Mouse (Mus musculus): Measurements from ENCODE around the gene Exoc8. TPM values are rescaled to one million over a fixed set of nuclear protein-coding genes. Genes with fewer than 3 reads are reported as not detected.

Exoc8 gene
- polyA plus RNA-seq, 2 experiments = 2.4 to 3.7 TPM

GRCm38 (mm10) chr8:124860188-124860587, 37.3 kb downstream of the Exoc8 start:
- Histone ChIP-seq H3K27ac (no peak overlapping the region), H3K9me3 (ENCODE audit: control insufficient read depth, low read length) (no peaks in the 10 kb centered on the region), H3K4me2 (ENCODE audit: low read depth) (no peak overlapping the region), H3K9ac (replicated peaks) (no peak overlapping the region), H3K4me1 (replicated peaks; ENCODE audit: control insufficient read depth in 2 of 2, insufficient read depth in 2 of 2, low read length in 1 of 2) (peaks cover 5 to 6% of the 10 kb centered on the region in 2 experiments; a peak in 3 of 4 replicates), H3K36me3 (replicated peaks; ENCODE audit: control insufficient read depth, insufficient read depth, low read depth) (peaks cover 21% of the 10 kb centered on the region), H3K4me3 (ENCODE audit: insufficient read depth in 1 of 2, low read depth in 2 of 2, low read length in 2 of 2) (no peak overlapping the region), H3K27me3 (ENCODE audit: control insufficient read depth, insufficient read depth, low read length) (no peaks in the 10 kb centered on the region)
- 70% methylated on average over 3 of the region's 3 CpGs for WGBS (ENCODE audit: insufficient replicate concordance)
- DNase-seq (ENCODE audit: low read depth in 3 of 3, low spot score in 3 of 3) = no peak
- TF ChIP-seq CTCF (IDR thresholded peaks at IDR 0.05; ENCODE audit: low read depth) (no peak), EP300 (IDR thresholded peaks at IDR 0.05; ENCODE audit: low read depth) (no peak)
- ATAC-seq (ENCODE audit: insufficient read depth) = no peak

DNA sequence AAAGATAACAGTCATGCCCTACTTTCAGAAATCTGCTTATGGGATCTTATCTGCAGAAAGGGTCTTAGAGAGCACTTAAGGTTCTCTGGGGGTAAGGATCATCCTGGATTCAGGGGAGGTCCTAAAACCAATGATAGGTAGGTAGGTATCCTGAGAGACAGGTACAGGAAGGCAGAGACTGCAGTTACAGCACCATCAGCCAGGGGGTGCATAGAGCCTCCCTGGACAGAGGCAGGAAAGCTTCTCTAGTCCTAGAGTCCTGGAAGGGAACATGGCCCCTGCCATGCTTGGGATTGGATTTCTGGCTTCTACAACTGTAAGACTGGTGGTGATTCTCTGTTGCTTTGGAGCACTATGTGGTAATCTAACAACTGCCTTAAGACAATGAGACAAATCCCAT, 38.0 kb downstream of the Exoc8 start:
- Histone ChIP-seq H3K4me1 (replicated peaks; ENCODE audit: control insufficient read depth in 2 of 2, insufficient read depth in 2 of 2, low read length in 1 of 2) (peaks cover 5 to 6% of the 10 kb centered on the region in 2 experiments; a peak in 3 of 4 replicates), H3K36me3 (replicated peaks; ENCODE audit: control insufficient read depth, insufficient read depth, low read depth) (peaks cover 26% of the 10 kb centered on the region), H3K27ac (no peak overlapping the region), H3K4me2 (ENCODE audit: low read depth) (no peak overlapping the region), H3K27me3 (ENCODE audit: control insufficient read depth, insufficient read depth, low read length) (no peaks in the 10 kb centered on the region), H3K9ac (replicated peaks) (no peak overlapping the region), H3K4me3 (ENCODE audit: insufficient read depth in 1 of 2, low read depth in 2 of 2, low read length in 2 of 2) (no peak overlapping the region), H3K9me3 (ENCODE audit: control insufficient read depth, low read length) (no peaks in the 10 kb centered on the region)
- TF ChIP-seq EP300 (IDR thresholded peaks at IDR 0.05; ENCODE audit: low read depth) = no peak
- peak; percentile 81 for TF ChIP-seq CTCF (IDR thresholded peaks at IDR 0.05; ENCODE audit: low read depth)
- DNase-seq (ENCODE audit: low read depth in 3 of 3, low spot score in 3 of 3) (no peak), ATAC-seq (ENCODE audit: insufficient read depth) (no peak)

GRCm38 (mm10) chr8:124853511-124853910, 44.0 kb downstream of the Exoc8 start:
- H3K36me3 ChIP-seq (replicated peaks; ENCODE audit: control insufficient read depth, insufficient read depth, low read depth) = peaks cover 32% of the 10 kb centered on the region
- no peak overlapping the region for H3K27ac ChIP-seq
- no peak overlapping the region for H3K4me3 ChIP-seq (ENCODE audit: insufficient read depth in 1 of 2, low read depth in 2 of 2, low read length in 2 of 2)
- H3K4me2 ChIP-seq (ENCODE audit: low read depth) = no peak overlapping the region
- DNase-seq (ENCODE audit: low read depth in 3 of 3, low spot score in 3 of 3) (no peak), ATAC-seq (ENCODE audit: insufficient read depth) (no peak)
- no peak overlapping the region for H3K9ac ChIP-seq (replicated peaks)
- no peaks in the 10 kb centered on the region for H3K9me3 ChIP-seq (ENCODE audit: control insufficient read depth, low read length)
- WGBS (ENCODE audit: insufficient replicate concordance) = 80% methylated on average over 1 of the region's 1 CpGs
- no peaks in the 10 kb centered on the region for H3K27me3 ChIP-seq (ENCODE audit: control insufficient read depth, insufficient read depth, low read length)
- TF ChIP-seq CTCF (IDR thresholded peaks at IDR 0.05; ENCODE audit: low read depth) (no peak), EP300 (IDR thresholded peaks at IDR 0.05; ENCODE audit: low read depth) (no peak)
- no peaks in the 10 kb centered on the region for H3K4me1 ChIP-seq (replicated peaks; ENCODE audit: control insufficient read depth in 2 of 2, insufficient read depth in 2 of 2, low read length in 1 of 2)

- no peak for ATAC-seq (ENCODE audit: insufficient read depth)
- WGBS (ENCODE audit: insufficient replicate concordance) = 74% methylated on average over 5 of the region's 5 CpGs
- no peak overlapping the region for H3K9ac ChIP-seq (replicated peaks)
- no peaks in the 10 kb centered on the region for H3K9me3 ChIP-seq (ENCODE audit: control insufficient read depth, low read length)
- no peak overlapping the region for H3K27ac ChIP-seq
- no peak overlapping the region for H3K4me3 ChIP-seq (ENCODE audit: insufficient read depth in 1 of 2, low read depth in 2 of 2, low read length in 2 of 2)
- peaks cover 10% of the 10 kb centered on the region for H3K36me3 ChIP-seq (replicated peaks; ENCODE audit: control insufficient read depth, insufficient read depth, low read depth)
- peaks cover 0 to 1% of the 10 kb centered on the region in 2 experiments; a peak in 1 of 4 replicates for H3K4me1 ChIP-seq (replicated peaks; ENCODE audit: control insufficient read depth in 2 of 2, insufficient read depth in 2 of 2, low read length in 1 of 2)
- TF ChIP-seq EP300 (IDR thresholded peaks at IDR 0.05; ENCODE audit: low read depth) (no peak), CTCF (IDR thresholded peaks at IDR 0.05; ENCODE audit: low read depth) (no peak)
- DNase-seq (ENCODE audit: low read depth in 3 of 3, low spot score in 3 of 3) = no peak
- no peaks in the 10 kb centered on the region for H3K27me3 ChIP-seq (ENCODE audit: control insufficient read depth, insufficient read depth, low read length)
- no peak overlapping the region for H3K4me2 ChIP-seq (ENCODE audit: low read depth)
Observed at GRCm38 (mm10) chr8:124845573-124845972, 51.9 kb downstream of the Exoc8 start.

DNA sequence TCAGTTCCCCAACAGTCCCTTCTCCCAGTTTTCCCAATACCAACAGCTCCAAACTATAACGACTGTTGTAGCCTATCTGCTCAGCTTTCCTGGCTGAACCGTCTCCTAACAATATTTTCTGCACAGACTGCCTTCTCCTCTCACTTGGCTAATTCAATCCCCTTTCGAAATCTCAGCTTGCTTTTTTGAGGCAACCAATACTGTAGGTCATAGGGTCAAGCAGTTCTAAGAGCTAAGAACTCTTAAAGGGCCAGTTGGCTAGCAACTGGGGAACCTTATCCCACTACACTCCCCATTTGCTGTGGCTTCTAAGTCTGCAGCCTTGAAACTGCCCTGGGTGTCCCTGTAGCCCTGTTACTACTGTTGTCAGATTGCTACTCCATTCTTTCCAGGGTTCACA, 52.4 kb downstream of the Exoc8 start:
- H3K4me1 ChIP-seq (replicated peaks; ENCODE audit: control insufficient read depth in 2 of 2, insufficient read depth in 2 of 2, low read length in 1 of 2) = peaks cover 0 to 1% of the 10 kb centered on the region in 2 experiments; a peak in 1 of 4 replicates
- H3K9ac ChIP-seq (replicated peaks) = no peak overlapping the region
- no peak for TF ChIP-seq EP300 (IDR thresholded peaks at IDR 0.05; ENCODE audit: low read depth)
- DNase-seq (ENCODE audit: low read depth in 3 of 3, low spot score in 3 of 3) (no peak), ATAC-seq (ENCODE audit: insufficient read depth) (no peak)
- no peaks in the 10 kb centered on the region for H3K9me3 ChIP-seq (ENCODE audit: control insufficient read depth, low read length)
- no peak overlapping the region for H3K4me3 ChIP-seq (ENCODE audit: insufficient read depth in 1 of 2, low read depth in 2 of 2, low read length in 2 of 2)
- H3K27ac ChIP-seq = no peak overlapping the region
- WGBS (ENCODE audit: insufficient replicate concordance) = 66% methylated on average over 3 of the region's 3 CpGs
- H3K36me3 ChIP-seq (replicated peaks; ENCODE audit: control insufficient read depth, insufficient read depth, low read depth) = peaks cover 14% of the 10 kb centered on the region
- no peak overlapping the region for H3K4me2 ChIP-seq (ENCODE audit: low read depth)
- H3K27me3 ChIP-seq (ENCODE audit: control insufficient read depth, insufficient read depth, low read length) = no peaks in the 10 kb centered on the region

Other genes starting within 250 kb of the Exoc8 start
- 8.2 and 8.7 TPM in 2 replicates for gene 2310022B05Rik, start 234.3 kb downstream of the Exoc8 start, polyA plus RNA-seq (2012; rRNA removed)
- 5.5 and 7.7 TPM in 2 replicates for gene 2310022B05Rik, start 234.3 kb downstream of the Exoc8 start, polyA plus RNA-seq (2014; fragmentation: Nextera tagmentation; extraction: Ambion mirVana)
- 7.3 and 12.0 TPM in 2 replicates for gene Ttc13, start 175.7 kb downstream of the Exoc8 start, polyA plus RNA-seq (2012; rRNA removed)
- gene Ttc13, start 175.7 kb downstream of the Exoc8 start, polyA plus RNA-seq (2014; fragmentation: Nextera tagmentation; extraction: Ambion mirVana) = 18.3 and 19.4 TPM in 2 replicates
- gene Arv1, start 175.6 kb downstream of the Exoc8 start, polyA plus RNA-seq (2012; rRNA removed) = 5.5 and 6.0 TPM in 2 replicates
- 4.2 and 5.1 TPM in 2 replicates for gene Arv1, start 175.6 kb downstream of the Exoc8 start, polyA plus RNA-seq (2014; fragmentation: Nextera tagmentation; extraction: Ambion mirVana)
- gene Fam89a, start 145.9 kb downstream of the Exoc8 start, polyA plus RNA-seq (2012; rRNA removed) = 2.0 and 2.2 TPM in 2 replicates
- gene Fam89a, start 145.9 kb downstream of the Exoc8 start, polyA plus RNA-seq (2014; fragmentation: Nextera tagmentation; extraction: Ambion mirVana) = 2.5 and 2.7 TPM in 2 replicates
- gene Trim67, start 104.6 kb downstream of the Exoc8 start, polyA plus RNA-seq (2012; rRNA removed) = 0.03 and 0.11 TPM in 2 replicates
- gene Trim67, start 104.6 kb downstream of the Exoc8 start, polyA plus RNA-seq (2014; fragmentation: Nextera tagmentation; extraction: Ambion mirVana) = 0.03 and 0.05 TPM in 2 replicates
- 23.3 and 35.7 TPM in 2 replicates for gene Gnpat, start 34.7 kb downstream of the Exoc8 start, polyA plus RNA-seq (2012; rRNA removed)
- 39.0 and 39.6 TPM in 2 replicates for gene Gnpat, start 34.7 kb downstream of the Exoc8 start, polyA plus RNA-seq (2014; fragmentation: Nextera tagmentation; extraction: Ambion mirVana)
- 8.9 and 13.5 TPM in 2 replicates for gene 2810004N23Rik, start 34.6 kb downstream of the Exoc8 start, polyA plus RNA-seq (2012; rRNA removed)
- gene 2810004N23Rik, start 34.6 kb downstream of the Exoc8 start, polyA plus RNA-seq (2014; fragmentation: Nextera tagmentation; extraction: Ambion mirVana) = 17.9 and 18.2 TPM in 2 replicates
- gene Sprtn, start 181 bp upstream of the Exoc8 start, polyA plus RNA-seq (2012; rRNA removed) = 4.8 and 7.0 TPM in 2 replicates
- gene Sprtn, start 181 bp upstream of the Exoc8 start, polyA plus RNA-seq (2014; fragmentation: Nextera tagmentation; extraction: Ambion mirVana) = 4.9 and 5.0 TPM in 2 replicates
- 4.2 and 5.5 TPM in 2 replicates for gene Egln1, start 51.6 kb upstream of the Exoc8 start, polyA plus RNA-seq (2012; rRNA removed)
- 3.3 and 3.9 TPM in 2 replicates for gene Egln1, start 51.6 kb upstream of the Exoc8 start, polyA plus RNA-seq (2014; fragmentation: Nextera tagmentation; extraction: Ambion mirVana)
- 21.5 and 31.3 TPM in 2 replicates for gene Tsnax, start 115.3 kb upstream of the Exoc8 start, polyA plus RNA-seq (2012; rRNA removed)
- 41.1 and 43.3 TPM in 2 replicates for gene Tsnax, start 115.3 kb upstream of the Exoc8 start, polyA plus RNA-seq (2014; fragmentation: Nextera tagmentation; extraction: Ambion mirVana)
- gene Disc1, start 156.5 kb upstream of the Exoc8 start, polyA plus RNA-seq (2012; rRNA removed) = 0.16 and 0.17 TPM in 2 replicates
- gene Disc1, start 156.5 kb upstream of the Exoc8 start, polyA plus RNA-seq (2014; fragmentation: Nextera tagmentation; extraction: Ambion mirVana) = 0.11 and 0.28 TPM in 2 replicates

Data from liver, embryonic 14.5 days (tissue).